ENCODE assay signal across 10 mouse cellular contexts in the genomic region with DNA sequence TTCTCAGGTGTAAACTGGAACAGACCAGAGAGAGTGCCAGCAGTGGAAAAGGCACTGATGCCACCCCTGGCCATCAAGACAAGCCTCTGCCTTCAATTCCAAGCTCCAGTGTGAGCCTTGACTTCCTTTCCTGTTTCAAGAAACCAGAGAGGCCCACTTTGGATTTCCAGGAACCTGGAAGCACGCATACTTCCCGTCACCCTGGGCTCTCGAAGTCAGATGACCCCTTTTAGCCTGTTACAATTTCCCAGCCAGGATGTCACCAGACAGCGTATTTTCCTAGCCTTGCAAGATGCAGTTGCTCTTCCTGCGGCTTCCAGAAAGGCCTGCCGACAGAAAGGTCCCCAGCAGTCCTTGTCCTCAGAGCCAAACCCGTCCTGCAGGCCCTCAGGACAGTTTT.
DNase-seq lines count a peak whose midpoint lies in the region; ATAC-seq and TF ChIP-seq lines count a peak whose summit lies in the region.
"Had no signal": no experiment of that assay in that cellular context is flagged by ENCODE, and none has a peak within 500 bp of the region (broad histone marks: within the 10 kb centered on the region; RNA-seq: fewer than 3 reads in every experiment).

No protein-coding gene starts in this region.

- H3K4me2 ChIP-seq in heart, embryonic 16.5 days (ENCODE audit: low read depth, low read length) = no peak overlapping the region
- no peak overlapping the region for H3K4me2 ChIP-seq in heart, embryonic 12.5 days
- no peak overlapping the region for H3K4me2 ChIP-seq in lung, embryonic 14.5 days
- no peak overlapping the region for H3K4me2 ChIP-seq in heart, postnatal 0 days (ENCODE audit: low read depth, low read length)
- H3K4me2 ChIP-seq in hindbrain, postnatal 0 days (ENCODE audit: low read depth, low read length) = peak overlapping the region; percentile 21; the same call in 1 of the 2 replicates

- WGBS in heart, embryonic 16.5 days = 35% methylated on average over 7 of the region's 7 CpGs
- WGBS in heart, embryonic 12.5 days = 44% methylated on average over 7 of the region's 7 CpGs
- 27% methylated on average over 7 of the region's 7 CpGs for WGBS in lung, embryonic 14.5 days
- 43% methylated on average over 7 of the region's 7 CpGs for WGBS in heart, postnatal 0 days
- WGBS in hindbrain, postnatal 0 days = 39% methylated on average over 7 of the region's 7 CpGs

- ATAC-seq in heart, embryonic 16.5 days (replicated peaks; ENCODE audit: extremely low read depth, insufficient read depth, low FRiP score) = no peak
- ATAC-seq in heart, embryonic 12.5 days (ENCODE audit: insufficient number of reproducible peaks, low FRiP score) = no peak
- no peak for ATAC-seq in lung, embryonic 14.5 days (ENCODE audit: insufficient read depth)
- no peak for ATAC-seq in heart, postnatal 0 days (ENCODE audit: insufficient read depth, low read depth)
- no peak for ATAC-seq in hindbrain, postnatal 0 days

- no peak overlapping the region for H3K4me3 ChIP-seq in heart, embryonic 16.5 days (ENCODE audit: low read length)
- no peak overlapping the region for H3K4me3 ChIP-seq in heart, embryonic 12.5 days
- H3K4me3 ChIP-seq in lung, embryonic 14.5 days (ENCODE audit: low read depth, low read length) = no peak overlapping the region
- no peak overlapping the region for H3K4me3 ChIP-seq in heart, postnatal 0 days (ENCODE audit: low read depth, low read length)
- no peak overlapping the region for H3K4me3 ChIP-seq in hindbrain, postnatal 0 days (ENCODE audit: low read length)

- DNase-seq in lung, embryonic 14.5 days = peak; percentile 42
- DNase-seq in lung, postnatal 14 days = no peak
- DNase-seq in heart, postnatal 0 days (ENCODE audit: low spot score) = peak; percentile 36
- no peak for DNase-seq in hindbrain, postnatal 0 days (ENCODE audit: low spot score)
- DNase-seq in ovary, postnatal 36 days (ENCODE audit: low spot score) = no peak
- DNase-seq: adrenal gland, postnatal 36 days; cerebellum, adult 11 months; right cerebral cortex, postnatal 14 days had no signal

- H3K9me3 ChIP-seq in heart, embryonic 16.5 days (replicated peaks; ENCODE audit: control insufficient read depth, low read length) = no peaks in the 10 kb centered on the region
- H3K9me3 ChIP-seq in heart, embryonic 12.5 days (replicated peaks) = no peaks in the 10 kb centered on the region
- H3K9me3 ChIP-seq in lung, embryonic 14.5 days (ENCODE audit: low read depth, low read length) = no peaks in the 10 kb centered on the region
- no peaks in the 10 kb centered on the region for H3K9me3 ChIP-seq in heart, postnatal 0 days (replicated peaks; ENCODE audit: control insufficient read depth, low read length)
- no peaks in the 10 kb centered on the region for H3K9me3 ChIP-seq in hindbrain, postnatal 0 days (ENCODE audit: low read length)

- H3K9ac ChIP-seq in heart, embryonic 16.5 days (ENCODE audit: low read length) = no peak overlapping the region
- no peak overlapping the region for H3K9ac ChIP-seq in heart, embryonic 12.5 days
- H3K9ac ChIP-seq in lung, embryonic 14.5 days = no peak overlapping the region
- no peak overlapping the region for H3K9ac ChIP-seq in heart, postnatal 0 days (replicated peaks; ENCODE audit: low read depth, low read length)
- no peak overlapping the region for H3K9ac ChIP-seq in hindbrain, postnatal 0 days (replicated peaks; ENCODE audit: low read length)

- 0 out of 2 replicates have a peak, but pooled peaks have one; percentile 26 for TF ChIP-seq EP300 in heart, postnatal 0 days (IDR thresholded peaks at IDR 0.05; ENCODE audit: low read depth)

- peaks cover 13% of the 10 kb centered on the region for H3K4me1 ChIP-seq in heart, embryonic 16.5 days (ENCODE audit: control insufficient read depth, insufficient read depth, low read length)
- peaks cover 19% of the 10 kb centered on the region for H3K4me1 ChIP-seq in heart, embryonic 12.5 days (replicated peaks)
- H3K4me1 ChIP-seq in lung, embryonic 14.5 days (ENCODE audit: insufficient read depth) = peaks cover 20% of the 10 kb centered on the region
- peaks cover 8% of the 10 kb centered on the region; the same call in 1 of the 2 replicates for H3K4me1 ChIP-seq in heart, postnatal 0 days (ENCODE audit: control insufficient read depth, insufficient read depth)
- H3K4me1 ChIP-seq in hindbrain, postnatal 0 days (ENCODE audit: insufficient read depth, low read length) = no peaks in the 10 kb centered on the region; the same call in 1 of the 2 replicates

- H3K27ac ChIP-seq in heart, embryonic 16.5 days (ENCODE audit: low read length) = 0 out of 2 replicates have a peak overlapping the region, but pooled peaks have one; percentile 15
- H3K27ac ChIP-seq in heart, embryonic 12.5 days (ENCODE audit: poor library complexity, severe bottlenecking) = no peak overlapping the region
- peak overlapping the region; percentile 21; the same call in 1 of the 2 replicates for H3K27ac ChIP-seq in lung, embryonic 14.5 days (ENCODE audit: low read depth)
- peak overlapping the region; percentile 33 for H3K27ac ChIP-seq in heart, postnatal 0 days (ENCODE audit: low read depth)
- peak overlapping the region; percentile 48 for H3K27ac ChIP-seq in hindbrain, postnatal 0 days

- H3K36me3 ChIP-seq in heart, embryonic 16.5 days (ENCODE audit: control insufficient read depth, insufficient read depth) = no peaks in the 10 kb centered on the region
- H3K36me3 ChIP-seq in heart, embryonic 12.5 days = no peaks in the 10 kb centered on the region
- H3K36me3 ChIP-seq in lung, embryonic 14.5 days (ENCODE audit: insufficient read depth) = no peaks in the 10 kb centered on the region
- H3K36me3 ChIP-seq in heart, postnatal 0 days (replicated peaks; ENCODE audit: control insufficient read depth, insufficient read depth, low read length) = no peaks in the 10 kb centered on the region
- H3K36me3 ChIP-seq in hindbrain, postnatal 0 days (ENCODE audit: insufficient read depth, low read length) = no peaks in the 10 kb centered on the region

- TF ChIP-seq CTCF in lung, embryonic 14.5 days (IDR thresholded peaks at IDR 0.05; ENCODE audit: low read depth) = no peak
- no peak for TF ChIP-seq CTCF in heart, postnatal 0 days (IDR thresholded peaks at IDR 0.05; ENCODE audit: low read depth)
- TF ChIP-seq CTCF in hindbrain, postnatal 0 days (IDR thresholded peaks at IDR 0.05; ENCODE audit: low read depth) = no peak

- no peaks in the 10 kb centered on the region; the same call in 1 of the 2 replicates for H3K27me3 ChIP-seq in heart, embryonic 16.5 days (ENCODE audit: control insufficient read depth, insufficient read depth, low read length)
- H3K27me3 ChIP-seq in heart, embryonic 12.5 days (replicated peaks) = no peaks in the 10 kb centered on the region
- H3K27me3 ChIP-seq in lung, embryonic 14.5 days (ENCODE audit: insufficient read depth, low read length) = no peaks in the 10 kb centered on the region
- H3K27me3 ChIP-seq in heart, postnatal 0 days (ENCODE audit: control insufficient read depth, insufficient read depth, low read length) = 0 out of 2 replicates have a peak, but pooled peaks cover 4% of the 10 kb centered on the region
- H3K27me3 ChIP-seq in hindbrain, postnatal 0 days (ENCODE audit: insufficient read depth, low read length) = 0 out of 2 replicates have a peak, but pooled peaks cover 3% of the 10 kb centered on the region

Comparison
In these comparisons a context has a peak if more than half of its experiments do, and no peak if none do; other contexts are left out.
1. DNase-seq: peak in lung, embryonic 14.5 days (single experiment) and heart, postnatal 0 days (single experiment); none in lung, postnatal 14 days (single experiment), hindbrain, postnatal 0 days (single experiment) and ovary, postnatal 36 days (single experiment).